Mouse (Mus musculus): ENCODE measurements around the gene Mtif2.
A peak's percentile ranks its signal among the peaks of the same experiment; 100 is the strongest.

Mtif2 gene

GRCm38 (mm10) chr11:29549425-29549778 lies 23.2 kb downstream of the Mtif2 start:
- DNase-seq (ENCODE audit: low read depth, low spot score): peak; percentile 9

GRCm38 (mm10) chr11:29560452-29560851 lies 34.2 kb downstream of the Mtif2 start:
- no peak for DNase-seq (ENCODE audit: low read depth, low spot score)

- DNase-seq (ENCODE audit: low read depth, low spot score): no peak
These were observed 34.8 kb downstream of the Mtif2 start for GRCm38 (mm10) chr11:29560990-29561389.

DNA sequence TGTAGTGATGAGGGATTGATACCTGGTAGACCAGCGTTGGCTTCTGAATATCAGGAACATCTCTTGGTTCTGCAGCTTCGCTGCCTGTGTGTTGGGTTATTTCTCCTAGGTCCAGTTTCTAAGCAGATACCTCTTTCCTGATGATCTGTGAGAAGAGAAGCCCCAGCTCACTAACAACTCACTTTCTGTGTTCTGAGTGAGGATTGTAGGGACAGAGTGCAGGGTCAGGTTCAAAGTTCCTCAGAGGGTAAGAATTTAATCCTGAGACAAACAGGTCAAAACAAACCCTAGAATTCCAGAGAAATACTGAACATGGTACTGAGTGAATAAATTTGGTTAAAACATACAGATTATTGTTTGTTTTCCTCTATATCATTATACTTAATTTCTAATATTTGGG lies 37.2 kb downstream of the Mtif2 start:
- no peak for DNase-seq (ENCODE audit: low read depth, low spot score)

DNA sequence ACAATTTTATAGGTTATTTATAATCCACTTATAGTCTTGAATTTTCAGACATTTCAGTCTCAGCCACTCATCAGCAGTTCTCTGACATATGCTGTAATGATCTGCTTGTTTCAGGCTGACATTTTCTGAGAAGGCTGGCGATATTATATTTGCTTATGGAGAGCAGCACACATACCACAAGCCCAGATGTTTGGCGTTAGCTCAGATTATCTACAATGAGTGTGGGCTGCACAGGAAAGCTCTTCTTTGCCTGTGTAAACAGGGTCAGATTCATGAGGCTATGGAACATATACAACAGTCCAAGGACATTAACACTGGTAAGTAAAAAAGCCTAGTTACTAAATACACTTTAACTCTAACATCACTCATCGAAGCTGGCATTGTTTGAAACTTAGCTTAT lies 45.3 kb downstream of the Mtif2 start:
- DNase-seq (ENCODE audit: low read depth, low spot score): peak; percentile 38

DNA sequence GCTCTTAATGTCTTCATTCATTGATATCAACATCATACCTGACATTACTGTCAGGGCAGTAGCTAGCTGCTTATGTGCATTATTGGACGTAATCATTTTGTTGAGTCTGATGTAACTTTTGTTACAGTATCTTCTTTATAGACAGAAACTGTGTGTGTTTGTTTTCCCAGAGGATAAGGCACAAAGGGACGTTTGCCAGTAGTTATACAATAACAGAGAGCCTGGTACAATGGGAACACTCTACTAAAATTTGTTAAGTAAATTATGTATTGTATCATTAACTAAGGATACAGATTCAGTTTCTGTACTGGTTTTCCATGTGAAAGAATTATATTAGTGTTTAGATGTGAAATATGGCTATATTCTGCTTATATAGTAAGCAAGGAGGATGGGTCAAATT lies 46.4 kb downstream of the Mtif2 start:
- no peak for DNase-seq (ENCODE audit: low read depth, low spot score)

DNA sequence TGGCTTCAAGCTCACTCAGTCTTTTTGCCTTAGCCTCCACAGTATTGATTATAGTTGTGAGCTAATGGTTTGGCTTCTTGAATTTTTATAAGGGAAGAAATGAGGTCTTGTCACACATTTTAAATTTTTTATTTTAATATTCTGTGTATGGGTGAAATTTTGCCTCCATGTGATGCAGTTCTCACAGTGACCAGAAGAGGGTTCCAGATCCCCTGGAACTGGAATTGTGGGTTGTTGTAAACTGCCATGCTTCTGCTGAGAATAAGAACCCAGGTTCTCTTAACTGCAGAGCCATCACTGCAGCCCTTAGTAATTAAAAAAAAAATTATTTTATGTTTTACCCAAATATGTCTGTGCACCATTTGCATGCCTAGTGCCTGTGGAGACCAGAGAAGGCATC lies 53.4 kb downstream of the Mtif2 start:
- DNase-seq (ENCODE audit: low read depth, low spot score): peak; percentile 70
